Comparison of ENCODE assay signal across 8 mouse cellular contexts in genomic region chr14:76556031-76556851, GRCm38 (mm10). TPM values are rescaled to one million over a fixed set of nuclear protein-coding genes. Genes with fewer than 3 reads are reported as not detected.
DNase-seq lines count a peak whose midpoint lies in the region; ATAC-seq and TF ChIP-seq lines count a peak whose summit lies in the region.

No protein-coding gene starts in this region.

- TF ChIP-seq CTCF in liver, embryonic 14.5 days (IDR thresholded peaks at IDR 0.05; ENCODE audit: low read depth), result no peak; the same call in 1 of the 2 replicates

- H3K27ac ChIP-seq in forebrain, embryonic 15.5 days (replicated peaks), result peak overlapping the region; percentile 91
- H3K27ac ChIP-seq in liver, embryonic 14.5 days, result no peak overlapping the region
- H3K27ac ChIP-seq in stomach, embryonic 16.5 days (ENCODE audit: low read length), result peak overlapping the region; percentile 79

- H3K27me3 ChIP-seq in forebrain, embryonic 15.5 days, result no peaks in the 10 kb centered on the region
- peaks cover 33% of the 10 kb centered on the region for H3K27me3 ChIP-seq in liver, embryonic 14.5 days (ENCODE audit: control insufficient read depth, insufficient read depth, low read length)
- H3K27me3 ChIP-seq in stomach, embryonic 16.5 days (ENCODE audit: control insufficient read depth, insufficient read depth, low read length), result no peaks in the 10 kb centered on the region

- H3K9ac ChIP-seq in forebrain, embryonic 15.5 days (replicated peaks), result peak overlapping the region; percentile 80
- peak overlapping the region; percentile 16; the same call in 1 of the 2 replicates for H3K9ac ChIP-seq in liver, embryonic 14.5 days (replicated peaks)
- peak overlapping the region; percentile 85 for H3K9ac ChIP-seq in stomach, embryonic 16.5 days (ENCODE audit: low read length)

- peaks cover 15% of the 10 kb centered on the region for H3K4me1 ChIP-seq in forebrain, embryonic 15.5 days
- peaks cover 0 to 10% of the 10 kb centered on the region in 2 experiments; a peak in 1 of 4 replicates for H3K4me1 ChIP-seq in liver, embryonic 14.5 days (replicated peaks; ENCODE audit: control insufficient read depth in 2 of 2, insufficient read depth in 2 of 2, low read length in 1 of 2)
- H3K4me1 ChIP-seq in stomach, embryonic 16.5 days (ENCODE audit: control insufficient read depth, insufficient read depth, low read length), result peaks cover 17% of the 10 kb centered on the region

- no peaks in the 10 kb centered on the region for H3K36me3 ChIP-seq in forebrain, embryonic 15.5 days
- H3K36me3 ChIP-seq in liver, embryonic 14.5 days (replicated peaks; ENCODE audit: control insufficient read depth, insufficient read depth, low read depth), result no peaks in the 10 kb centered on the region
- H3K36me3 ChIP-seq in stomach, embryonic 16.5 days (ENCODE audit: control insufficient read depth, insufficient read depth, low read length), result no peaks in the 10 kb centered on the region

- under 1% methylated on average over 60 of the region's 67 CpGs for WGBS in forebrain, embryonic 15.5 days
- 2% methylated on average over 67 of the region's 67 CpGs for WGBS in liver, embryonic 14.5 days (ENCODE audit: insufficient replicate concordance)
- 1% methylated on average over 67 of the region's 67 CpGs for WGBS in stomach, embryonic 16.5 days

- ATAC-seq in CD4-positive, CD25-positive, alpha-beta regulatory T cell, adult 4 months, result peak; percentile 86
- ATAC-seq in cerebellum, adult (ENCODE audit: insufficient number of reproducible peaks, low FRiP score, low TSS enrichment), result peak; percentile 78
- ATAC-seq in forebrain, embryonic 15.5 days (replicated peaks), result peak; percentile 77
- ATAC-seq in liver, embryonic 14.5 days (ENCODE audit: insufficient read depth), result peak; percentile 48
- peak; percentile 81 for ATAC-seq in stomach, embryonic 16.5 days (ENCODE audit: insufficient read depth, low FRiP score)

- H3K4me3 ChIP-seq in forebrain, embryonic 15.5 days, result peak overlapping the region; percentile 59
- H3K4me3 ChIP-seq in liver, embryonic 14.5 days (ENCODE audit: insufficient read depth in 1 of 2, low read depth in 2 of 2, low read length in 2 of 2), result peak overlapping the region; percentile 44 to 54
- peak overlapping the region; percentile 67 for H3K4me3 ChIP-seq in stomach, embryonic 16.5 days (replicated peaks; ENCODE audit: low read length)

- DNase-seq in heart, postnatal 10 days, result peak; percentile 66 to 67
- DNase-seq in kidney, postnatal 36 days, result peak; percentile 74 to 81
- DNase-seq in liver, embryonic 14.5 days (ENCODE audit: low read depth in 3 of 3, low spot score in 3 of 3), result no peak
- peak; percentile 69 for DNase-seq in neural tube, embryonic 10.5 days (ENCODE audit: extremely low spot score, low spot score)

- intact Hi-C loops in heart, postnatal 10 days (cut with DNase I), result no loop called here

- no peak for TF ChIP-seq EP300 in liver, embryonic 14.5 days (IDR thresholded peaks at IDR 0.05; ENCODE audit: low read depth)

- peak overlapping the region; percentile 89 for H3K4me2 ChIP-seq in forebrain, embryonic 15.5 days (replicated peaks)
- H3K4me2 ChIP-seq in liver, embryonic 14.5 days (ENCODE audit: low read depth), result peak overlapping the region; percentile 84
- H3K4me2 ChIP-seq in stomach, embryonic 16.5 days (ENCODE audit: low read depth, low read length), result peak overlapping the region; percentile 98

- no peaks in the 10 kb centered on the region for H3K9me3 ChIP-seq in forebrain, embryonic 15.5 days
- H3K9me3 ChIP-seq in liver, embryonic 14.5 days (ENCODE audit: control insufficient read depth, low read length), result no peaks in the 10 kb centered on the region
- no peaks in the 10 kb centered on the region for H3K9me3 ChIP-seq in stomach, embryonic 16.5 days (replicated peaks; ENCODE audit: control insufficient read depth, low read length)

RNA-seq across cellular contexts. Expression of gene Serp2, which starts 0.4 kb away (rescaled TPM):
- polyA plus RNA-seq in CD4-positive, CD25-positive, alpha-beta regulatory T cell, adult 4 months (2017; shearing (Covaris generic)), result 1 to 10 TPM; 1.3 to 2.1 TPM
- polyA plus RNA-seq in forebrain, embryonic 15.5 days (2015; fragmentation: Nextera tagmentation; extraction: Ambion mirVana), result 125 and 138 TPM in 2 replicates
- total RNA-seq in heart, postnatal 10 days (2021), result 1 to 10 TPM in 1 of 2 experiments, under 1 TPM in 1; 0.37 to 1.8 TPM
- polyA plus RNA-seq in liver, embryonic 14.5 days (2012; rRNA removed), result 0.31 and 0.63 TPM in 2 replicates
- 1.3 and 1.7 TPM in 2 replicates for polyA plus RNA-seq in liver, embryonic 14.5 days (2014; fragmentation: Nextera tagmentation; extraction: Ambion mirVana)
- polyA plus RNA-seq in stomach, embryonic 16.5 days (2015; fragmentation: Nextera tagmentation; extraction: Ambion mirVana), result 7.8 and 8.8 TPM in 2 replicates

Comparison
In these comparisons a context has a peak if more than half of its experiments do, and no peak if none do; other contexts are left out.
1. H3K9ac ChIP-seq: peak in every context shown above with its lines; median percentile 85 in stomach, embryonic 16.5 days; 80 in forebrain, embryonic 15.5 days; 16 in liver, embryonic 14.5 days.
2. DNase-seq: peak in heart, postnatal 10 days (2 of 2), kidney, postnatal 36 days (2 of 2) and neural tube, embryonic 10.5 days (single experiment); none in liver, embryonic 14.5 days (0 of 3).
3. RNA of gene Serp2, which starts 0.4 kb away (polyA plus RNA-seq): 125 to 138 TPM in forebrain, embryonic 15.5 days; 7.8 to 8.8 TPM in stomach, embryonic 16.5 days, 1.3 to 2.1 TPM in CD4-positive, CD25-positive, alpha-beta regulatory T cell, adult 4 months and 0.31 to 1.7 TPM in liver, embryonic 14.5 days; every median in the first group is over 10 times any median in the second.
4. Peak in every context shown above with its lines, with median percentiles within 50 percentile points of each other: ATAC-seq, H3K4me2 ChIP-seq and H3K4me3 ChIP-seq.